Comparison of ENCODE assay signal across 11 mouse cellular contexts in genomic region chr6:124693243-124693981, GRCm38 (mm10). TPM values are rescaled to one million over a fixed set of nuclear protein-coding genes. Genes with fewer than 3 reads are reported as not detected.
DNase-seq lines count a peak whose midpoint lies in the region; ATAC-seq and TF ChIP-seq lines count a peak whose summit lies in the region.
"Had no signal": no experiment of that assay in that cellular context is flagged by ENCODE, and none has a peak within 500 bp of the region (broad histone marks: within the 10 kb centered on the region; RNA-seq: fewer than 3 reads in every experiment).

No protein-coding gene starts in this region.

- H3K27ac ChIP-seq in forebrain, embryonic 13.5 days = 0 out of 2 replicates have a peak overlapping the region, but pooled peaks have one; percentile 48
- no peak overlapping the region for H3K27ac ChIP-seq in forebrain, embryonic 11.5 days (ENCODE audit: low read depth, low read length)
- peak overlapping the region; percentile 53; the same call in 1 of the 2 replicates for H3K27ac ChIP-seq in limb, embryonic 12.5 days
- H3K27ac ChIP-seq in limb, embryonic 10.5 days = no peak overlapping the region
- peak overlapping the region; percentile 22 for H3K27ac ChIP-seq in hindbrain, postnatal 0 days
- H3K27ac ChIP-seq in limb, embryonic 15.5 days = peak overlapping the region; percentile 47; the same call in 1 of the 2 replicates
- H3K27ac ChIP-seq: embryonic facial prominence, embryonic 13.5 days; macrophage had no signal

- H3K27me3 ChIP-seq in forebrain, embryonic 13.5 days = no peaks in the 10 kb centered on the region
- H3K27me3 ChIP-seq in forebrain, embryonic 11.5 days (ENCODE audit: control insufficient read depth, insufficient read depth, low read length) = no peaks in the 10 kb centered on the region
- H3K27me3 ChIP-seq in limb, embryonic 12.5 days = no peaks in the 10 kb centered on the region
- H3K27me3 ChIP-seq in limb, embryonic 10.5 days (ENCODE audit: low read depth, poor library complexity, severe bottlenecking) = no peaks in the 10 kb centered on the region
- H3K27me3 ChIP-seq in hindbrain, postnatal 0 days (ENCODE audit: insufficient read depth, low read length) = no peaks in the 10 kb centered on the region
- H3K27me3 ChIP-seq in limb, embryonic 15.5 days = no peaks in the 10 kb centered on the region
- H3K27me3 ChIP-seq: embryonic facial prominence, embryonic 13.5 days; Patski had no signal

- WGBS in forebrain, embryonic 13.5 days = 83% methylated on average over 15 of the region's 15 CpGs
- 83% methylated on average over 15 of the region's 15 CpGs for WGBS in forebrain, embryonic 11.5 days
- 71% methylated on average over 15 of the region's 15 CpGs for WGBS in limb, embryonic 12.5 days
- WGBS in limb, embryonic 10.5 days = 83% methylated on average over 15 of the region's 15 CpGs
- WGBS in hindbrain, postnatal 0 days = 73% methylated on average over 15 of the region's 15 CpGs
- 67% methylated on average over 15 of the region's 15 CpGs for WGBS in limb, embryonic 15.5 days

- H3K4me2 ChIP-seq in forebrain, embryonic 13.5 days = no peak overlapping the region
- H3K4me2 ChIP-seq in forebrain, embryonic 11.5 days (ENCODE audit: low read depth, low read length, severe bottlenecking) = no peak overlapping the region
- H3K4me2 ChIP-seq in limb, embryonic 12.5 days = no peak overlapping the region
- no peak overlapping the region for H3K4me2 ChIP-seq in hindbrain, postnatal 0 days (ENCODE audit: low read depth, low read length)
- H3K4me2 ChIP-seq in limb, embryonic 15.5 days = no peak overlapping the region
- H3K4me2 ChIP-seq: embryonic facial prominence, embryonic 13.5 days had no signal

- TF ChIP-seq CTCF in hindbrain, postnatal 0 days (IDR thresholded peaks at IDR 0.05; ENCODE audit: low read depth) = no peak

- no peak for DNase-seq in forebrain, embryonic 11.5 days (ENCODE audit: low spot score)
- no peak for DNase-seq in limb, embryonic 10.5 days (ENCODE audit: low spot score)
- no peak for DNase-seq in hindbrain, postnatal 0 days (ENCODE audit: low spot score)
- DNase-seq in urinary bladder, adult 2 months (ENCODE audit: low spot score) = no peak
- no peak for DNase-seq in ovary, postnatal 14 days (ENCODE audit: low spot score)

- no peaks in the 10 kb centered on the region for H3K36me3 ChIP-seq in forebrain, embryonic 13.5 days (ENCODE audit: poor library complexity, severe bottlenecking)
- no peaks in the 10 kb centered on the region for H3K36me3 ChIP-seq in forebrain, embryonic 11.5 days (ENCODE audit: control insufficient read depth, insufficient read depth, low read length)
- H3K36me3 ChIP-seq in limb, embryonic 12.5 days = peaks cover 7% of the 10 kb centered on the region; the same call in 1 of the 2 replicates
- H3K36me3 ChIP-seq in limb, embryonic 10.5 days = peaks cover 11% of the 10 kb centered on the region; the same call in 1 of the 2 replicates
- no peaks in the 10 kb centered on the region for H3K36me3 ChIP-seq in hindbrain, postnatal 0 days (ENCODE audit: insufficient read depth, low read length)
- H3K36me3 ChIP-seq in limb, embryonic 15.5 days = peaks cover 6% of the 10 kb centered on the region; the same call in 1 of the 2 replicates
- H3K36me3 ChIP-seq: embryonic facial prominence, embryonic 13.5 days had no signal

- no peaks in the 10 kb centered on the region for H3K9me3 ChIP-seq in forebrain, embryonic 13.5 days (replicated peaks)
- no peaks in the 10 kb centered on the region for H3K9me3 ChIP-seq in forebrain, embryonic 11.5 days (ENCODE audit: control insufficient read depth, low read length)
- no peaks in the 10 kb centered on the region for H3K9me3 ChIP-seq in limb, embryonic 12.5 days
- H3K9me3 ChIP-seq in limb, embryonic 10.5 days (replicated peaks) = no peaks in the 10 kb centered on the region
- no peaks in the 10 kb centered on the region for H3K9me3 ChIP-seq in hindbrain, postnatal 0 days (ENCODE audit: low read length)
- no peaks in the 10 kb centered on the region for H3K9me3 ChIP-seq in limb, embryonic 15.5 days
- H3K9me3 ChIP-seq: embryonic facial prominence, embryonic 13.5 days had no signal

- H3K4me3 ChIP-seq in forebrain, embryonic 13.5 days = no peak overlapping the region
- H3K4me3 ChIP-seq in forebrain, embryonic 11.5 days (ENCODE audit: low read depth, low read length) = no peak overlapping the region
- H3K4me3 ChIP-seq in limb, embryonic 12.5 days (replicated peaks) = no peak overlapping the region
- H3K4me3 ChIP-seq in limb, embryonic 10.5 days = no peak overlapping the region
- H3K4me3 ChIP-seq in hindbrain, postnatal 0 days (ENCODE audit: low read length) = no peak overlapping the region
- H3K4me3 ChIP-seq in limb, embryonic 15.5 days = no peak overlapping the region
- H3K4me3 ChIP-seq: embryonic facial prominence, embryonic 13.5 days had no signal

- peaks cover 9% of the 10 kb centered on the region for H3K4me1 ChIP-seq in forebrain, embryonic 13.5 days
- H3K4me1 ChIP-seq in forebrain, embryonic 11.5 days (replicated peaks; ENCODE audit: control insufficient read depth, insufficient read depth, low read length) = no peaks in the 10 kb centered on the region
- peaks cover 14% of the 10 kb centered on the region; the same call in 1 of the 2 replicates for H3K4me1 ChIP-seq in limb, embryonic 12.5 days (replicated peaks)
- H3K4me1 ChIP-seq in limb, embryonic 10.5 days = peaks cover 15% of the 10 kb centered on the region
- H3K4me1 ChIP-seq in hindbrain, postnatal 0 days (ENCODE audit: insufficient read depth, low read length) = no peaks in the 10 kb centered on the region
- H3K4me1 ChIP-seq in limb, embryonic 15.5 days = peaks cover 10% of the 10 kb centered on the region

- no peak for ATAC-seq in forebrain, embryonic 13.5 days
- ATAC-seq in forebrain, embryonic 11.5 days (replicated peaks; ENCODE audit: low FRiP score) = no peak
- 0 out of 2 replicates have a peak, but pooled peaks have one; percentile 48 for ATAC-seq in limb, embryonic 12.5 days (ENCODE audit: insufficient number of reproducible peaks, insufficient read depth, low FRiP score, low TSS enrichment, low read depth)
- ATAC-seq in hindbrain, postnatal 0 days = no peak
- no peak for ATAC-seq in limb, embryonic 15.5 days (ENCODE audit: insufficient number of reproducible peaks, low FRiP score, low TSS enrichment, low read depth)

- H3K9ac ChIP-seq in forebrain, embryonic 13.5 days = no peak overlapping the region
- no peak overlapping the region for H3K9ac ChIP-seq in forebrain, embryonic 11.5 days (ENCODE audit: low read length)
- no peak overlapping the region for H3K9ac ChIP-seq in limb, embryonic 12.5 days (replicated peaks)
- 0 out of 2 replicates have a peak overlapping the region, but pooled peaks have one; percentile 17 for H3K9ac ChIP-seq in hindbrain, postnatal 0 days (replicated peaks; ENCODE audit: low read length)
- no peak overlapping the region for H3K9ac ChIP-seq in limb, embryonic 15.5 days
- H3K9ac ChIP-seq: embryonic facial prominence, embryonic 13.5 days had no signal

RNA-seq across cellular contexts. Expression of gene Emg1, which starts 18.6 kb away (rescaled TPM):
- polyA plus RNA-seq in forebrain, embryonic 13.5 days (2015; fragmentation: Nextera tagmentation; extraction: Ambion mirVana) = 194 and 209 TPM in 2 replicates
- 227 and 228 TPM in 2 replicates for polyA plus RNA-seq in forebrain, embryonic 11.5 days (2014; fragmentation: Nextera tagmentation; extraction: Ambion mirVana)
- polyA plus RNA-seq in limb, embryonic 12.5 days (2016; fragmentation: Nextera tagmentation; extraction: Ambion mirVana) = 199 and 219 TPM in 2 replicates
- polyA plus RNA-seq in limb, embryonic 10.5 days (2016; fragmentation: Nextera tagmentation; extraction: Ambion mirVana) = 254 and 298 TPM in 2 replicates
- total RNA-seq in hindbrain, postnatal 0 days (2014; rRNA removed) = 75.8 and 102 TPM in 2 replicates
- polyA plus RNA-seq in hindbrain, postnatal 0 days (2015; fragmentation: Nextera tagmentation; extraction: Ambion mirVana) = 100 and 102 TPM in 2 replicates
- 164 and 183 TPM in 2 replicates for polyA plus RNA-seq in limb, embryonic 15.5 days (2015; fragmentation: Nextera tagmentation; extraction: Ambion mirVana)
- 73.3 and 84.5 TPM in 2 replicates for polyA plus RNA-seq in urinary bladder, adult 2 months (2012; rRNA removed)

RNA-seq across cellular contexts. Expression of gene Phb2, which starts 18.7 kb away (rescaled TPM):
- polyA plus RNA-seq in forebrain, embryonic 13.5 days (2015; fragmentation: Nextera tagmentation; extraction: Ambion mirVana) = 289 and 292 TPM in 2 replicates
- polyA plus RNA-seq in forebrain, embryonic 11.5 days (2014; fragmentation: Nextera tagmentation; extraction: Ambion mirVana) = 376 and 404 TPM in 2 replicates
- polyA plus RNA-seq in limb, embryonic 12.5 days (2016; fragmentation: Nextera tagmentation; extraction: Ambion mirVana) = 358 and 367 TPM in 2 replicates
- 501 and 622 TPM in 2 replicates for polyA plus RNA-seq in limb, embryonic 10.5 days (2016; fragmentation: Nextera tagmentation; extraction: Ambion mirVana)
- total RNA-seq in hindbrain, postnatal 0 days (2014; rRNA removed) = 218 and 223 TPM in 2 replicates
- 267 and 270 TPM in 2 replicates for polyA plus RNA-seq in hindbrain, postnatal 0 days (2015; fragmentation: Nextera tagmentation; extraction: Ambion mirVana)
- 285 and 312 TPM in 2 replicates for polyA plus RNA-seq in limb, embryonic 15.5 days (2015; fragmentation: Nextera tagmentation; extraction: Ambion mirVana)
- 111 and 120 TPM in 2 replicates for polyA plus RNA-seq in urinary bladder, adult 2 months (2012; rRNA removed)

RNA-seq across cellular contexts. Expression of gene Lpcat3, which starts 30.6 kb away (rescaled TPM):
- polyA plus RNA-seq in forebrain, embryonic 13.5 days (2015; fragmentation: Nextera tagmentation; extraction: Ambion mirVana) = 34.8 and 36.6 TPM in 2 replicates
- polyA plus RNA-seq in forebrain, embryonic 11.5 days (2014; fragmentation: Nextera tagmentation; extraction: Ambion mirVana) = 34.3 and 35.5 TPM in 2 replicates
- polyA plus RNA-seq in limb, embryonic 12.5 days (2016; fragmentation: Nextera tagmentation; extraction: Ambion mirVana) = 46.9 and 49.1 TPM in 2 replicates
- 37.3 and 45.7 TPM in 2 replicates for polyA plus RNA-seq in limb, embryonic 10.5 days (2016; fragmentation: Nextera tagmentation; extraction: Ambion mirVana)
- 32.0 and 48.5 TPM in 2 replicates for total RNA-seq in hindbrain, postnatal 0 days (2014; rRNA removed)
- polyA plus RNA-seq in hindbrain, postnatal 0 days (2015; fragmentation: Nextera tagmentation; extraction: Ambion mirVana) = 49.5 and 53.3 TPM in 2 replicates
- 46.1 and 55.0 TPM in 2 replicates for polyA plus RNA-seq in limb, embryonic 15.5 days (2015; fragmentation: Nextera tagmentation; extraction: Ambion mirVana)
- 84.5 and 91.6 TPM in 2 replicates for polyA plus RNA-seq in urinary bladder, adult 2 months (2012; rRNA removed)

RNA-seq across cellular contexts. Expression of gene Ptpn6, which starts 45.1 kb away (rescaled TPM):
- 2.5 and 3.8 TPM in 2 replicates for polyA plus RNA-seq in forebrain, embryonic 13.5 days (2015; fragmentation: Nextera tagmentation; extraction: Ambion mirVana)
- polyA plus RNA-seq in forebrain, embryonic 11.5 days (2014; fragmentation: Nextera tagmentation; extraction: Ambion mirVana) = 4.8 and 4.9 TPM in 2 replicates
- 6.0 and 6.4 TPM in 2 replicates for polyA plus RNA-seq in limb, embryonic 12.5 days (2016; fragmentation: Nextera tagmentation; extraction: Ambion mirVana)
- polyA plus RNA-seq in limb, embryonic 10.5 days (2016; fragmentation: Nextera tagmentation; extraction: Ambion mirVana) = 6.2 and 7.6 TPM in 2 replicates
- 3.8 and 3.9 TPM in 2 replicates for total RNA-seq in hindbrain, postnatal 0 days (2014; rRNA removed)
- 4.3 and 4.8 TPM in 2 replicates for polyA plus RNA-seq in hindbrain, postnatal 0 days (2015; fragmentation: Nextera tagmentation; extraction: Ambion mirVana)
- 17.4 and 17.8 TPM in 2 replicates for polyA plus RNA-seq in limb, embryonic 15.5 days (2015; fragmentation: Nextera tagmentation; extraction: Ambion mirVana)
- polyA plus RNA-seq in urinary bladder, adult 2 months (2012; rRNA removed) = 17.0 and 18.2 TPM in 2 replicates

RNA-seq across cellular contexts. Expression of gene Grcc10, which starts 47.8 kb away (rescaled TPM):
- polyA plus RNA-seq in forebrain, embryonic 13.5 days (2015; fragmentation: Nextera tagmentation; extraction: Ambion mirVana) = 675 and 699 TPM in 2 replicates
- 509 and 514 TPM in 2 replicates for polyA plus RNA-seq in forebrain, embryonic 11.5 days (2014; fragmentation: Nextera tagmentation; extraction: Ambion mirVana)
- polyA plus RNA-seq in limb, embryonic 12.5 days (2016; fragmentation: Nextera tagmentation; extraction: Ambion mirVana) = 479 and 511 TPM in 2 replicates
- polyA plus RNA-seq in limb, embryonic 10.5 days (2016; fragmentation: Nextera tagmentation; extraction: Ambion mirVana) = 384 and 460 TPM in 2 replicates
- 212 and 236 TPM in 2 replicates for total RNA-seq in hindbrain, postnatal 0 days (2014; rRNA removed)
- polyA plus RNA-seq in hindbrain, postnatal 0 days (2015; fragmentation: Nextera tagmentation; extraction: Ambion mirVana) = 643 and 649 TPM in 2 replicates
- 356 and 402 TPM in 2 replicates for polyA plus RNA-seq in limb, embryonic 15.5 days (2015; fragmentation: Nextera tagmentation; extraction: Ambion mirVana)
- polyA plus RNA-seq in urinary bladder, adult 2 months (2012; rRNA removed) = 214 and 229 TPM in 2 replicates

Comparison
In these comparisons a context has a peak if more than half of its experiments do, and no peak if none do; other contexts are left out.
1. H3K27ac ChIP-seq: peak in forebrain, embryonic 13.5 days (single experiment), limb, embryonic 12.5 days (single experiment), hindbrain, postnatal 0 days (single experiment) and limb, embryonic 15.5 days (single experiment); none in forebrain, embryonic 11.5 days (single experiment) and limb, embryonic 10.5 days (single experiment).